Mouse (Mus musculus) ES-E14 (cell line): Measurements from ENCODE around the gene Rin2. TPM values are rescaled to one million over a fixed set of nuclear protein-coding genes. Genes with fewer than 3 reads are reported as not detected.

Experiments used
- DNase-seq: peaks from one replicate; pipeline ENCODE4 v3.0.0-alpha.2; 2013; ENCODE audit warnings: low read depth, low spot score
- H3K27ac ChIP-seq: 2 replicates; pipeline ENCODE4 v1.5.1; 2012; ENCODE audit warnings: low read depth, mild to moderate bottlenecking, low read length, moderate library complexity, mixed read lengths; ENCODE audit not compliant: poor library complexity, insufficient read depth, severe bottlenecking
- H3K36me3 ChIP-seq: 2 replicates; pipeline ENCODE4 v1.6.1; 2012; ENCODE audit warnings: mild to moderate bottlenecking, low read length, moderate library complexity, mixed read lengths; ENCODE audit not compliant: control insufficient read depth, poor library complexity, insufficient read depth, severe bottlenecking
- H3K4me1 ChIP-seq, 2 experiments: fragments of 150-350 bp in 1 of 2; sonication (generic) in 1 of 2; 2 replicates each; pipeline ENCODE4 v1.6.1; 2012; ENCODE audit warnings: low read length in 2 of 2, mild to moderate bottlenecking in 1 of 2, mixed read lengths in 1 of 2; ENCODE audit not compliant: control insufficient read depth in 2 of 2, insufficient read depth in 2 of 2, poor library complexity in 1 of 2
- H3K4me3 ChIP-seq, 2 experiments: fragments of 150-350 bp in 1 of 2; sonication (generic) in 1 of 2; 2 replicates each; pipeline ENCODE4 v1.5.1; 2012; ENCODE audit warnings: low read length in 2 of 2, low read depth in 1 of 2, mild to moderate bottlenecking in 1 of 2, mixed read lengths in 1 of 2; ENCODE audit not compliant: insufficient read depth in 1 of 2, poor library complexity in 1 of 2, severe bottlenecking in 1 of 2
- H3K9ac ChIP-seq: 2 replicates; pipeline ENCODE4 v1.6.1; 2012; ENCODE audit warnings: low read depth, mild to moderate bottlenecking, low read length, mixed read lengths; ENCODE audit not compliant: poor library complexity, insufficient read depth, severe bottlenecking
- H3K9me3 ChIP-seq: fragments of 150-350 bp; sonication (generic); 2 replicates; pipeline ENCODE4 v1.6.1; 2012; ENCODE audit warnings: low read depth, mild to moderate bottlenecking, low read length; ENCODE audit not compliant: control insufficient read depth, insufficient read depth
- CHD2 ChIP-seq: IDR thresholded peaks from 2 replicates; pipeline ENCODE4 v1.6.1; 2014; ENCODE audit warnings: mild to moderate bottlenecking, low read depth, low read length, inconsistent platforms
- HCFC1 ChIP-seq: IDR thresholded peaks from 2 replicates; pipeline ENCODE4 v1.6.1; 2012; ENCODE audit warnings: low read length, inconsistent platforms, borderline replicate concordance; ENCODE audit not compliant: insufficient read depth
- MAFK ChIP-seq: IDR thresholded peaks from 2 replicates; pipeline ENCODE4 v1.6.1; 2014; ENCODE audit warnings: mild to moderate bottlenecking, low read depth, low read length, inconsistent platforms; ENCODE audit not compliant: insufficient read depth
- ZC3H11A ChIP-seq: IDR thresholded peaks from 2 replicates; pipeline ENCODE4 v1.6.1; 2012; ENCODE audit warnings: low read depth, mild to moderate bottlenecking, inconsistent platforms, low read length, borderline replicate concordance
- ZNF384 ChIP-seq: IDR thresholded peaks from 2 replicates; pipeline ENCODE4 v1.6.1; 2012; ENCODE audit warnings: low read depth, low read length, inconsistent platforms
- in situ Hi-C, 2 experiments: fragments of 600-800 bp; cut with MboI; formaldehyde crosslinking; loops; one replicate each; pipeline ENCODE4 v1.15.1; 2025; ENCODE audit warnings: low sequenced_read_pairs in 2 of 2, inconsistent platforms in 1 of 2; ENCODE audit not compliant: unreplicated experiment in 2 of 2
- total RNA-seq: library from RNA; depleted of rRNA; stranded (reverse); fragments of 300-350 nt; gene quantifications from 2 replicates; pipeline ENCODE4 v1.2.3, GENCODE M21; 2012

The Rin2 gene
- total RNA-seq, 1 experiment = 3.7 TPM

DNA sequence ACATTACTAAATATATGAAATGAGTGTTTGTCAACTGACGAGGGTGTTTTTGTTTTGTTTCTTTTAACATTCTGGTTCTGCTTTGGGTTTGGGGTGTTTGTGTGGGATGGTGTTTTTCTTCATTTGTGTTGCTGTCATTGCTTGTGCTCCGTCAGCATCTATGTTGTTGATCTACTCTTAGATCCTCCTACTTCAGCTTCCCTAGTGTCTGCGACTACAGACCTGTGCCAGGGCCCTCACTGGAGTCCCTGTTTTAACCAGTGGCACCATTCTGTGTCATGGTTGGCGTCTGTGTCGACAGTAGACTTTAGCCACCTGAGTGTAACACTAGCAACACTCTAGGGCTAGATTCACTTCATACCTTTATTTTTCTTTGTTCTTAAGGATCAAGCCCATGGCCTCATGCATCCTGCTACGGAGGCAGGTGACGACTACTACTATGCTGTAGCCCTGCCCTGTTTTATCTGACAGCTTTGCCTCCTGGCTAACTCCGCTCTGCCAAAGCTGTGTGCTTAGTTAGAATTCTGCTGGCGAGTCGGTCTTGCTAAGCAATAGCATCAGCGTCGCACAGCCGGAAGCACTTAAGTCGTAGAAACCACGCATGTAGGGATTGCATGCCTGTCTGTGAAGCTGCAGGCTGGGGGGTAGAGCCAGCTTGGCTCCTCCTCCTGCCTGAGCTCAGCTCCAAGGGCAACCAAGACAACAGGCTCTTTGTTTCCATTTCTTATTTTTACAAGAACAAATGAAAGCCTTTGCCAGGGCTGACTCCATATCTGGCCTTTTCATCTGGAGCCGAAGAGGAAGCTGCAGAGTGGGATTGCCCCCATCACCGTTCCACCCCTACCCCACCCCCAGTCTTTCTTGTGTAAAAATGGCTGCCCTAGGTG, 157.2 kb downstream of the Rin2 start:
- TF ChIP-seq ZC3H11A = no peak
- no peak for TF ChIP-seq CHD2
- TF ChIP-seq HCFC1 = no peak
- no peak for TF ChIP-seq MAFK
- no peak for TF ChIP-seq ZNF384
- Histone ChIP-seq H3K4me1 (peaks cover 0 to 10% of the 10 kb centered on the region in 2 experiments; a peak in 2 of 4 replicates), H3K9ac (no peak overlapping the region), H3K4me3 (no peak overlapping the region), H3K36me3 (no peaks in the 10 kb centered on the region), H3K27ac (no peak overlapping the region), H3K9me3 (no peaks in the 10 kb centered on the region)
- in situ Hi-C loops = no loop called here
- DNase-seq = no peak

DNA sequence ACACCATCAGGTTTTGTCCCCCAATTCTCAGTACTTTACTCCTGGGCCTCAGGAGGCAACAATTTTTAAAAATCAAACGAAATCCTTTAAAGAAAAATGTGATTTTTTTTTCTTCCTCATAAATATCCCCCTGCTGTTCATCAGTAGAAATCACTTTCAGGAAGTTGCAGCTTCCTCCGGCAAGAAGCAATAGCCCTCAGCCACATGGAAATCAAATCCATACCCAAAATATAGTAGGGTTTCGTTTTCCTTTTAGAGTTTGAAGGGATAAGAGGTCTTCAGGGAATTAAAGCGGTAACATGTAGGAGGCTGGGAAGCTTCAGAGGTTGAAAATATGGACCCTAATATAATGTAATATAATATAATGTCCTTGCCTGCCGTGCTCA, 157.8 kb downstream of the Rin2 start:
- H3K4me1 ChIP-seq = peaks cover 0 to 10% of the 10 kb centered on the region in 2 experiments; a peak in 2 of 4 replicates
- no peaks in the 10 kb centered on the region for H3K36me3 ChIP-seq
- no peak overlapping the region for H3K27ac ChIP-seq
- H3K9me3 ChIP-seq = no peaks in the 10 kb centered on the region
- TF ChIP-seq HCFC1 = no peak
- no peak for TF ChIP-seq MAFK
- no peak for TF ChIP-seq ZC3H11A
- no peak for TF ChIP-seq CHD2
- no peak for TF ChIP-seq ZNF384
- no peak overlapping the region for H3K4me3 ChIP-seq
- DNase-seq = no peak
- in situ Hi-C loops = no loop called here
- no peak overlapping the region for H3K9ac ChIP-seq

DNA sequence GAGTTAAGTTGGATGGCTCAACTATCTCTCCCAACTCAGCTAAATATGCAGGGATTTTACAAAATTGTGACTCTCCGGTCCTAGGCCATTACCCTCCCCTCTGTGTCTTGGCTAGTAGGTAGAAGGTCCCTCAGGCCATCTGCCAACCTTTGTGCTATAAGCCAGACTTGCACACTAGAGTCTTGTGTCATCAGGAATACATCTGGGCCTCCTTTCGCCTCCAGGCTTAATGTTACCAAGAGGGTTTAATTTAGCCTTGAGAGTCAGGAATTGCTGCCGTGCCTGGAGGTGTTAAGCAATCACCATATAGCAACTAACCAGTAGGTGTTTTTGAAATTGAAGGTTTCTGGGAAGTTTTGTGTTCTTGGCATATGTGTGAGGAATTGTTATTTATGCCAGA, 158.3 kb downstream of the Rin2 start:
- no peak overlapping the region for H3K27ac ChIP-seq
- no peak for DNase-seq
- TF ChIP-seq ZNF384 = no peak
- H3K4me1 ChIP-seq = peaks cover 0 to 10% of the 10 kb centered on the region in 2 experiments; a peak in 2 of 4 replicates
- no peaks in the 10 kb centered on the region for H3K9me3 ChIP-seq
- no peak overlapping the region for H3K4me3 ChIP-seq
- in situ Hi-C loops = no loop called here
- no peak overlapping the region for H3K9ac ChIP-seq
- H3K36me3 ChIP-seq = no peaks in the 10 kb centered on the region

DNA sequence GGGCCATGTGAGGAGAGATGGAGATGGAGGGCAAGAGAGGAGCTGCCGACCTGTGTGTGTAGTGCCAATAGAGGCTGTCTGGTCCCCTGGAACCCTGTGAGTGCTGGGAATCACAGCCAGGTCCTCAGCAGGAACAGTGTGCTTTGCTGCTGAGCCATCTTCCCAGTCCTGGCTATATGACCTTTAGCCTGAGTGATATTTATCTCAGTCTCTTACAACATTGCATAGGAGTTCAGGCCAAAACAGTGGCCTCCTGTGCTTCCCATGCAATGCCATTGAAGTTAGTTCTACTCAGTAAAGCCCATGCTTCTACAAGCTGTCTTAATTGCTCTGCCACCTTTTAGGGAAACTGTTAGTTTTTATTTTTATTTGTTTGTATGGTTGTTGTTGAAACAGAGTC, 160.9 kb downstream of the Rin2 start:
- Histone ChIP-seq H3K4me3 (no peak overlapping the region), H3K9me3 (no peaks in the 10 kb centered on the region), H3K4me1 (peaks cover 0 to 10% of the 10 kb centered on the region in 2 experiments; a peak in 2 of 4 replicates), H3K9ac (no peak overlapping the region), H3K36me3 (no peaks in the 10 kb centered on the region), H3K27ac (no peak overlapping the region)
- in situ Hi-C loops = no loop called here
- no peak for DNase-seq
- TF ChIP-seq ZNF384 = no peak
- TF ChIP-seq MAFK = no peak
- TF ChIP-seq CHD2 = no peak
- TF ChIP-seq HCFC1 = no peak
- TF ChIP-seq ZC3H11A = no peak
